Mouse (Mus musculus): ENCODE measurements around the gene Ccdc92.

DNA sequence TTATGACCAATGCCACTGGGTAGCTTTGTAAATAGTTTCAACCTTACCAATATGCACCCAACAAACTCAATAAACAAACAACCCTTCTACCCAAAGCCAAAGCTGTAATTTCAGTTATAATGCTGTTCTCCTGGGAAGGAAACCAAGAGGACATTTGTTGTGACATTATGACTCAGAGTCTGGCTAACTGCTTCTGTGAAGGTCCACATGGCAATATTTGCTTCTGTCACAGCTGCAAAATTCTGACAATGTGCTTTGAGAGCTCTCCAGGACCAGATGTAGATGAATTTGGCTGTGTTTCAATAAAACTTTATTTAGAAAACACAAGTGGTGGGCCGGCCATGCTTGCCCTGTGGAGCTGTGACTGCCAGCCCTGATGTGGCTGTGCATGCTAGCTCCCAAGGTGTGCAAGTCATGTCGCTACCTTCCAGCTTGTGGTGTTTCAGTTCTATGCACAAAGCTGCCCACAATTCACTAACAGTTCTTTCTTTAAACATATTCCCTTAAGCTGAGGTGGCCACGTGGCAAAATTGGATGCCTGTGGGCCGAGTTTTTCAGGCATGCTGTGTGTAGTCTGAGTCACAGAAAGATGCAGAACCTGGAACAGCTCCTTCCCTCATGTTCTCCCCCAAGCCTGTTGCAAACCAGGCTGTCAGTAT lies 52.4 kb downstream of the Ccdc92 start:
- no peak for TF ChIP-seq POLR2A (IDR thresholded peaks at IDR 0.05; ENCODE audit: insufficient read depth, low read depth, low read length)
- TF ChIP-seq CTCF (IDR thresholded peaks at IDR 0.05) = no peak

Measured in heart, adult 2 months (tissue).